Mouse (Mus musculus) E14TG2a.4 (cell line): ENCODE data around the gene Thap12.

ENCODE experiments used
- CTCF ChIP-seq: conservative IDR thresholded peaks from 2 replicates; pipeline ENCODE4 v1.5.1; 2014; ENCODE audit warnings: low read length
- NANOG ChIP-seq: IDR thresholded peaks from 2 replicates; pipeline ENCODE4 v1.6.1; 2014; ENCODE audit warnings: borderline replicate concordance, low read length, mixed read lengths
- POU5F1 ChIP-seq: IDR thresholded peaks from 2 replicates; pipeline ENCODE4 v1.6.1; 2014; ENCODE audit warnings: low read length, borderline replicate concordance

GRCm38 (mm10) chr7:98674344-98674743 lies 28.6 kb upstream of the Thap12 start:
- TF ChIP-seq CTCF (no peak), NANOG (no peak), POU5F1 (no peak)
